Mouse (Mus musculus): ENCODE measurements around the gene Ptf1a. TPM values are rescaled to one million over a fixed set of nuclear protein-coding genes. Genes with fewer than 3 reads are reported as not detected.

Gene Ptf1a
- total and polyA plus RNA-seq, 3 experiments = not detected

- intact Hi-C loops (cut with DNase I) = no loop called here
- WGBS = 2% methylated on average over 33 of the region's 33 CpGs
- no peaks in the 10 kb centered on the region for H3K4me1 ChIP-seq (ENCODE audit: control insufficient read depth, insufficient read depth, low read length)
- no peak overlapping the region for H3K9ac ChIP-seq (ENCODE audit: low read depth, low read length)
- H3K27ac ChIP-seq = no peak overlapping the region
- no peak overlapping the region for H3K4me3 ChIP-seq
- no peak for DNase-seq
- H3K36me3 ChIP-seq (ENCODE audit: control insufficient read depth, insufficient read depth, low read length) = no peaks in the 10 kb centered on the region
- no peaks in the 10 kb centered on the region for H3K79me2 ChIP-seq (replicated peaks; ENCODE audit: control insufficient read depth, insufficient read depth, low read length)
- TF ChIP-seq CTCF (IDR thresholded peaks at IDR 0.05) (no peak), EP300 (IDR thresholded peaks at IDR 0.05; ENCODE audit: insufficient read depth, low read depth, low read length) (no peak), POLR2A (IDR thresholded peaks at IDR 0.05; ENCODE audit: insufficient read depth, low read depth, low read length) (no peak)
- H3K27me3 ChIP-seq (ENCODE audit: control insufficient read depth, insufficient read depth, low read length) = peaks cover 19% of the 10 kb centered on the region
Observed at GRCm38 (mm10) chr2:19430746-19431145, 14.7 kb upstream of the Ptf1a start.

- TF ChIP-seq POLR2A (IDR thresholded peaks at IDR 0.05; ENCODE audit: insufficient read depth, low read depth, low read length) = no peak
- TF ChIP-seq CTCF (IDR thresholded peaks at IDR 0.05) = peak; percentile 29
- TF ChIP-seq EP300 (IDR thresholded peaks at IDR 0.05; ENCODE audit: insufficient read depth, low read depth, low read length) = no peak
- no peak overlapping the region for H3K27ac ChIP-seq
- intact Hi-C loops (cut with DNase I) = no loop called here
- peaks cover 19% of the 10 kb centered on the region for H3K27me3 ChIP-seq (ENCODE audit: control insufficient read depth, insufficient read depth, low read length)
- no peaks in the 10 kb centered on the region for H3K36me3 ChIP-seq (ENCODE audit: control insufficient read depth, insufficient read depth, low read length)
- 2% methylated on average over 18 of the region's 18 CpGs for WGBS
- H3K9ac ChIP-seq (ENCODE audit: low read depth, low read length) = no peak overlapping the region
- no peaks in the 10 kb centered on the region for H3K4me1 ChIP-seq (ENCODE audit: control insufficient read depth, insufficient read depth, low read length)
- no peak overlapping the region for H3K4me3 ChIP-seq
- no peak for DNase-seq
- no peaks in the 10 kb centered on the region for H3K79me2 ChIP-seq (replicated peaks; ENCODE audit: control insufficient read depth, insufficient read depth, low read length)
Observed at GRCm38 (mm10) chr2:19431186-19431585, 14.3 kb upstream of the Ptf1a start.

GRCm38 (mm10) chr2:19431614-19432323 lies 13.7 kb upstream of the Ptf1a start:
- intact Hi-C loops (cut with DNase I) = no loop called here
- no peak overlapping the region for H3K4me3 ChIP-seq
- no peak overlapping the region for H3K27ac ChIP-seq
- H3K36me3 ChIP-seq (ENCODE audit: control insufficient read depth, insufficient read depth, low read length) = no peaks in the 10 kb centered on the region
- H3K4me1 ChIP-seq (ENCODE audit: control insufficient read depth, insufficient read depth, low read length) = no peaks in the 10 kb centered on the region
- no peak overlapping the region for H3K9ac ChIP-seq (ENCODE audit: low read depth, low read length)
- 4% methylated on average over 41 of the region's 41 CpGs for WGBS
- no peaks in the 10 kb centered on the region for H3K79me2 ChIP-seq (replicated peaks; ENCODE audit: control insufficient read depth, insufficient read depth, low read length)
- DNase-seq = no peak
- TF ChIP-seq CTCF (IDR thresholded peaks at IDR 0.05) (no peak), POLR2A (IDR thresholded peaks at IDR 0.05; ENCODE audit: insufficient read depth, low read depth, low read length) (no peak), EP300 (IDR thresholded peaks at IDR 0.05; ENCODE audit: insufficient read depth, low read depth, low read length) (no peak)
- H3K27me3 ChIP-seq (ENCODE audit: control insufficient read depth, insufficient read depth, low read length) = peaks cover 18% of the 10 kb centered on the region

GRCm38 (mm10) chr2:19444346-19444745 lies 1.1 kb upstream of the Ptf1a start:
- Histone ChIP-seq H3K4me1 (ENCODE audit: control insufficient read depth, insufficient read depth, low read length) (no peaks in the 10 kb centered on the region), H3K27me3 (ENCODE audit: control insufficient read depth, insufficient read depth, low read length) (peaks cover 19% of the 10 kb centered on the region), H3K4me3 (no peak overlapping the region), H3K27ac (no peak overlapping the region), H3K36me3 (ENCODE audit: control insufficient read depth, insufficient read depth, low read length) (no peaks in the 10 kb centered on the region), H3K9ac (ENCODE audit: low read depth, low read length) (no peak overlapping the region), H3K79me2 (replicated peaks; ENCODE audit: control insufficient read depth, insufficient read depth, low read length) (no peaks in the 10 kb centered on the region; the same call in 1 of the 2 replicates)
- no peak for TF ChIP-seq CTCF (IDR thresholded peaks at IDR 0.05)
- TF ChIP-seq POLR2A (IDR thresholded peaks at IDR 0.05; ENCODE audit: insufficient read depth, low read depth, low read length) = no peak
- TF ChIP-seq EP300 (IDR thresholded peaks at IDR 0.05; ENCODE audit: insufficient read depth, low read depth, low read length) = no peak
- WGBS = 6% methylated on average over 9 of the region's 9 CpGs
- intact Hi-C loops (cut with DNase I) = no loop called here
- no peak for DNase-seq

- 1% methylated on average over 67 of the region's 67 CpGs for WGBS
- peaks cover 17% of the 10 kb centered on the region for H3K27me3 ChIP-seq (ENCODE audit: control insufficient read depth, insufficient read depth, low read length)
- DNase-seq = no peak
- H3K9ac ChIP-seq (ENCODE audit: low read depth, low read length) = no peak overlapping the region
- H3K79me2 ChIP-seq (replicated peaks; ENCODE audit: control insufficient read depth, insufficient read depth, low read length) = no peaks in the 10 kb centered on the region
- no peaks in the 10 kb centered on the region for H3K36me3 ChIP-seq (ENCODE audit: control insufficient read depth, insufficient read depth, low read length)
- intact Hi-C loops (cut with DNase I) = no loop called here
- no peaks in the 10 kb centered on the region for H3K4me1 ChIP-seq (ENCODE audit: control insufficient read depth, insufficient read depth, low read length)
- TF ChIP-seq POLR2A (IDR thresholded peaks at IDR 0.05; ENCODE audit: insufficient read depth, low read depth, low read length) (no peak), EP300 (IDR thresholded peaks at IDR 0.05; ENCODE audit: insufficient read depth, low read depth, low read length) (no peak), CTCF (IDR thresholded peaks at IDR 0.05) (no peak)
- H3K4me3 ChIP-seq = no peak overlapping the region
- H3K27ac ChIP-seq = no peak overlapping the region
Observed at GRCm38 (mm10) chr2:19445871-19446501, 523 bp downstream of the Ptf1a start.

- H3K27me3 ChIP-seq (ENCODE audit: control insufficient read depth, insufficient read depth, low read length) = peaks cover 17% of the 10 kb centered on the region
- H3K79me2 ChIP-seq (replicated peaks; ENCODE audit: control insufficient read depth, insufficient read depth, low read length) = no peaks in the 10 kb centered on the region
- no peak overlapping the region for H3K4me3 ChIP-seq
- no peak overlapping the region for H3K9ac ChIP-seq (ENCODE audit: low read depth, low read length)
- intact Hi-C loops (cut with DNase I) = no loop called here
- no peak for DNase-seq
- no peak overlapping the region for H3K27ac ChIP-seq
- TF ChIP-seq POLR2A (IDR thresholded peaks at IDR 0.05; ENCODE audit: insufficient read depth, low read depth, low read length) (no peak), EP300 (IDR thresholded peaks at IDR 0.05; ENCODE audit: insufficient read depth, low read depth, low read length) (no peak), CTCF (IDR thresholded peaks at IDR 0.05) (no peak)
- WGBS = 10% methylated on average over 7 of the region's 7 CpGs
- no peaks in the 10 kb centered on the region for H3K36me3 ChIP-seq (ENCODE audit: control insufficient read depth, insufficient read depth, low read length)
- H3K4me1 ChIP-seq (ENCODE audit: control insufficient read depth, insufficient read depth, low read length) = no peaks in the 10 kb centered on the region
Observed at GRCm38 (mm10) chr2:19446746-19447145, 1.3 kb downstream of the Ptf1a start.

All from heart, adult 2 months (tissue).